9 mouse cellular contexts compared by ENCODE assay signal in genomic region chr8:10761694-10762305, GRCm38 (mm10).
DNase-seq lines count a peak whose midpoint lies in the region; ATAC-seq lines count a peak whose summit lies in the region.
"Had no signal": no experiment of that assay in that cellular context is flagged by ENCODE, and none has a peak within 500 bp of the region (broad histone marks: within the 10 kb centered on the region; RNA-seq: fewer than 3 reads in every experiment).

No protein-coding gene starts in this region.

- ATAC-seq in kidney, embryonic 16.5 days (ENCODE audit: low FRiP score, low TSS enrichment), result no peak
- peak; percentile 14; the same call in 1 of the 2 replicates for ATAC-seq in forebrain, embryonic 11.5 days (replicated peaks; ENCODE audit: low FRiP score)
- ATAC-seq in hindbrain, embryonic 14.5 days (ENCODE audit: low FRiP score), result no peak
- ATAC-seq in neural tube, embryonic 12.5 days (ENCODE audit: low FRiP score, low read depth), result peak; percentile 35; the same call in 1 of the 2 replicates
- ATAC-seq in granulocyte monocyte progenitor cell, adult 5-6 weeks (replicated peaks; ENCODE audit: poor library complexity, severe bottlenecking), result no peak
- ATAC-seq: liver, postnatal 0 days had no signal

- no peaks in the 10 kb centered on the region for H3K9me3 ChIP-seq in kidney, embryonic 16.5 days (ENCODE audit: low read length)
- H3K9me3 ChIP-seq in forebrain, embryonic 11.5 days (ENCODE audit: control insufficient read depth, low read length), result no peaks in the 10 kb centered on the region
- H3K9me3 ChIP-seq in hindbrain, embryonic 14.5 days (ENCODE audit: control insufficient read depth, low read length), result no peaks in the 10 kb centered on the region
- no peaks in the 10 kb centered on the region for H3K9me3 ChIP-seq in neural tube, embryonic 12.5 days

- DNase-seq in kidney, postnatal 25 days, result no peak
- DNase-seq in forebrain, embryonic 11.5 days (ENCODE audit: low spot score), result no peak
- no peak for DNase-seq in hindbrain, embryonic 14.5 days (ENCODE audit: low spot score)
- no peak for DNase-seq in urinary bladder, postnatal 4 days (ENCODE audit: low spot score in 2 of 2)
- DNase-seq: cerebellum, postnatal 25 days; liver, postnatal 0 days had no signal

- no peak overlapping the region for H3K4me3 ChIP-seq in kidney, embryonic 16.5 days (ENCODE audit: low read length)
- H3K4me3 ChIP-seq in forebrain, embryonic 11.5 days (ENCODE audit: low read depth, low read length), result no peak overlapping the region
- H3K4me3 ChIP-seq in hindbrain, embryonic 14.5 days (replicated peaks; ENCODE audit: low read length), result no peak overlapping the region
- no peak overlapping the region for H3K4me3 ChIP-seq in neural tube, embryonic 12.5 days

- no peak overlapping the region for H3K4me2 ChIP-seq in kidney, embryonic 16.5 days (replicated peaks; ENCODE audit: low read depth, low read length)
- H3K4me2 ChIP-seq in forebrain, embryonic 11.5 days (ENCODE audit: low read depth, low read length, severe bottlenecking), result peak overlapping the region; percentile 24; the same call in 1 of the 2 replicates
- H3K4me2 ChIP-seq in hindbrain, embryonic 14.5 days (replicated peaks), result no peak overlapping the region
- peak overlapping the region; percentile 37; the same call in 1 of the 2 replicates for H3K4me2 ChIP-seq in neural tube, embryonic 12.5 days (replicated peaks)

- WGBS in kidney, embryonic 16.5 days, result 44% methylated on average over 11 of the region's 11 CpGs
- 19% methylated on average over 11 of the region's 11 CpGs for WGBS in forebrain, embryonic 11.5 days
- 20% methylated on average over 11 of the region's 11 CpGs for WGBS in hindbrain, embryonic 14.5 days
- WGBS in neural tube, embryonic 12.5 days, result 19% methylated on average over 11 of the region's 11 CpGs

- peaks cover 15% of the 10 kb centered on the region for H3K4me1 ChIP-seq in kidney, embryonic 16.5 days (ENCODE audit: insufficient read depth, low read length)
- H3K4me1 ChIP-seq in forebrain, embryonic 11.5 days (replicated peaks; ENCODE audit: control insufficient read depth, insufficient read depth, low read length), result peaks cover 13% of the 10 kb centered on the region
- H3K4me1 ChIP-seq in hindbrain, embryonic 14.5 days (replicated peaks; ENCODE audit: control insufficient read depth, insufficient read depth, low read length), result peaks cover 14% of the 10 kb centered on the region
- peaks cover 29% of the 10 kb centered on the region for H3K4me1 ChIP-seq in neural tube, embryonic 12.5 days

- H3K27me3 ChIP-seq in kidney, embryonic 16.5 days (ENCODE audit: insufficient read depth, low read length), result no peaks in the 10 kb centered on the region
- no peaks in the 10 kb centered on the region for H3K27me3 ChIP-seq in forebrain, embryonic 11.5 days (ENCODE audit: control insufficient read depth, insufficient read depth, low read length)
- H3K27me3 ChIP-seq in hindbrain, embryonic 14.5 days (ENCODE audit: control insufficient read depth, insufficient read depth, low read length), result no peaks in the 10 kb centered on the region
- H3K27me3 ChIP-seq in neural tube, embryonic 12.5 days (replicated peaks), result no peaks in the 10 kb centered on the region

- H3K36me3 ChIP-seq in kidney, embryonic 16.5 days (ENCODE audit: insufficient read depth, low read length), result no peaks in the 10 kb centered on the region
- no peaks in the 10 kb centered on the region for H3K36me3 ChIP-seq in forebrain, embryonic 11.5 days (ENCODE audit: control insufficient read depth, insufficient read depth, low read length)
- no peaks in the 10 kb centered on the region for H3K36me3 ChIP-seq in hindbrain, embryonic 14.5 days (replicated peaks; ENCODE audit: control insufficient read depth, insufficient read depth)
- H3K36me3 ChIP-seq in neural tube, embryonic 12.5 days, result no peaks in the 10 kb centered on the region

- peak overlapping the region; percentile 79 for H3K27ac ChIP-seq in kidney, embryonic 16.5 days (ENCODE audit: low read length)
- H3K27ac ChIP-seq in forebrain, embryonic 11.5 days (ENCODE audit: low read depth, low read length), result peak overlapping the region; percentile 97
- peak overlapping the region; percentile 81 for H3K27ac ChIP-seq in hindbrain, embryonic 14.5 days
- H3K27ac ChIP-seq in neural tube, embryonic 12.5 days, result peak overlapping the region; percentile 84

- no peak overlapping the region for H3K9ac ChIP-seq in kidney, embryonic 16.5 days (replicated peaks; ENCODE audit: low read length)
- peak overlapping the region; percentile 42 for H3K9ac ChIP-seq in forebrain, embryonic 11.5 days (ENCODE audit: low read length)
- no peak overlapping the region for H3K9ac ChIP-seq in hindbrain, embryonic 14.5 days
- 0 out of 2 replicates have a peak overlapping the region, but pooled peaks have one; percentile 13 for H3K9ac ChIP-seq in neural tube, embryonic 12.5 days
- H3K9ac ChIP-seq: liver, postnatal 0 days had no signal

Comparison
In these comparisons a context has a peak if more than half of its experiments do, and no peak if none do; other contexts are left out.
1. ATAC-seq: peak in forebrain, embryonic 11.5 days (single experiment) and neural tube, embryonic 12.5 days (single experiment); none in kidney, embryonic 16.5 days (single experiment), hindbrain, embryonic 14.5 days (single experiment) and granulocyte monocyte progenitor cell, adult 5-6 weeks (single experiment).
2. H3K4me2 ChIP-seq: peak in forebrain, embryonic 11.5 days (single experiment) and neural tube, embryonic 12.5 days (single experiment); none in kidney, embryonic 16.5 days (single experiment) and hindbrain, embryonic 14.5 days (single experiment).
3. H3K9ac ChIP-seq: peak in forebrain, embryonic 11.5 days (single experiment) and neural tube, embryonic 12.5 days (single experiment); none in kidney, embryonic 16.5 days (single experiment) and hindbrain, embryonic 14.5 days (single experiment).
4. Peak in every context shown above with its lines, with median percentiles within 50 percentile points of each other: H3K27ac ChIP-seq.